Mouse (Mus musculus): ENCODE data around the gene Pax3. TPM values are rescaled to one million over a fixed set of nuclear protein-coding genes. Genes with fewer than 3 reads are reported as not detected.

The Pax3 gene
- polyA plus RNA-seq, 1 experiment from 2014 or later: 0.14 TPM

DNA sequence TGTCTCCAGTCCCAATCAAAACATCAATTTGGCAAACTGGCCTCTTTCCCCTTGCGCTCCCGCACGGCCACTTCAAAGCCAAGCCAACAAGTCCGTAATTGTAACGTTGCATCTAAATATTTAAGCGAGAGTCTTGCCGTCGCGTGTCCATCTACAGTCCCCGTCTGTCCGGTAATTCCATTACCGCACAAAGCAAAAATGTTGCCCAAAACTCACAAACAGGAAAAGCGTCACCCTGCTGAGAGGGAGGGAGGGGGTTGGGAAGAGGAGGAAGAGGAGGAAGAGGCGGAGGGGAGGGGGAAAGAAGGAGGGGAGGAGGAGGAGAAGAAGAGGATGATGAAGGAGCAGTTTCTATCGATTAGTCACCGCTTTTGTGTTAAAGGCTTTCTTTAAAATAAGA, 7.9 kb downstream of the Pax3 start:
- WGBS: under 1% methylated on average over 16 of the region's 16 CpGs
- peaks cover 100% of the 10 kb centered on the region for H3K27me3 ChIP-seq (ENCODE audit: control insufficient read depth, insufficient read depth, low read length)

DNA sequence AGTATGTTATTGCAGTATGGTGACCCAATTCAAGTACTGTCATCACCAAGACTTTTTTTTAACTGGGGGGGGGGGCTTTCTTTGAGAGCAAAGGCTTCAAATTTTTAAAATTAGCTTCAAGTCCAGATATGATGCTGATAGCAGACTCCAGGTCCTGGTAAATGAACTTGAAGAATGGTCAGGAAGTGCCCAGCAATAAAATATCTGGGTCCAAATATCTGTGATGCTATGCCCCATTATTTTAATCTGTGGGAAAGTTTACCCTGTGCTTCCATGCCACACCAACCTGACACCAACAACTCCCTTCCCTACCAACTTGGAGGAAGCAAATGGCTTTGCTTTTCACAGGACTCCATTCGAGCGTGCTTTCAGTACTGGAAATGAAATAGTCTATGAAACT, 8.6 kb downstream of the Pax3 start:
- Histone ChIP-seq H3K36me3 (ENCODE audit: control insufficient read depth, insufficient read depth, low read length) (no peaks in the 10 kb centered on the region), H3K27ac (ENCODE audit: low read depth, low read length) (no peak overlapping the region), H3K9ac (ENCODE audit: low read depth, low read length) (no peak overlapping the region), H3K27me3 (ENCODE audit: control insufficient read depth, insufficient read depth, low read length) (peaks cover 94% of the 10 kb centered on the region), H3K4me1 (ENCODE audit: control insufficient read depth, insufficient read depth, low read length) (peaks cover 2% of the 10 kb centered on the region; the same call in 1 of the 2 replicates), H3K4me2 (replicated peaks; ENCODE audit: low read depth, low read length) (no peak overlapping the region), H3K4me3 (ENCODE audit: low read length) (no peak overlapping the region), H3K9me3 (ENCODE audit: control insufficient read depth, low read length) (no peaks in the 10 kb centered on the region)
- 1% methylated on average over 2 of the region's 2 CpGs for WGBS
- ATAC-seq (ENCODE audit: low FRiP score, low TSS enrichment): no peak

More for the DNA sequence above, 7.9 kb downstream of the Pax3 start:
- no peak overlapping the region for H3K27ac ChIP-seq (ENCODE audit: low read depth, low read length)
- no peak for ATAC-seq (ENCODE audit: low FRiP score, low TSS enrichment)
- no peak overlapping the region for H3K9ac ChIP-seq (ENCODE audit: low read depth, low read length)
- H3K9me3 ChIP-seq (ENCODE audit: control insufficient read depth, low read length): no peaks in the 10 kb centered on the region
- H3K4me2 ChIP-seq (replicated peaks; ENCODE audit: low read depth, low read length): peak overlapping the region; percentile 39
- peaks cover 2% of the 10 kb centered on the region; the same call in 1 of the 2 replicates for H3K4me1 ChIP-seq (ENCODE audit: control insufficient read depth, insufficient read depth, low read length)
- H3K4me3 ChIP-seq (ENCODE audit: low read length): peak overlapping the region; percentile 22
- no peaks in the 10 kb centered on the region for H3K36me3 ChIP-seq (ENCODE audit: control insufficient read depth, insufficient read depth, low read length)

GRCm38 (mm10) chr1:78187788-78188173, 9.2 kb downstream of the Pax3 start:
- no peaks in the 10 kb centered on the region for H3K9me3 ChIP-seq (ENCODE audit: control insufficient read depth, low read length)
- no peak overlapping the region for H3K27ac ChIP-seq (ENCODE audit: low read depth, low read length)
- under 1% methylated on average over 6 of the region's 6 CpGs for WGBS
- peak; percentile 74 for ATAC-seq (ENCODE audit: low FRiP score, low TSS enrichment)
- no peak overlapping the region for H3K9ac ChIP-seq (ENCODE audit: low read depth, low read length)
- H3K4me2 ChIP-seq (replicated peaks; ENCODE audit: low read depth, low read length): no peak overlapping the region
- H3K27me3 ChIP-seq (ENCODE audit: control insufficient read depth, insufficient read depth, low read length): peaks cover 94% of the 10 kb centered on the region
- no peak overlapping the region for H3K4me3 ChIP-seq (ENCODE audit: low read length)
- H3K36me3 ChIP-seq (ENCODE audit: control insufficient read depth, insufficient read depth, low read length): no peaks in the 10 kb centered on the region
- H3K4me1 ChIP-seq (ENCODE audit: control insufficient read depth, insufficient read depth, low read length): peaks cover 2% of the 10 kb centered on the region; the same call in 1 of the 2 replicates

DNA sequence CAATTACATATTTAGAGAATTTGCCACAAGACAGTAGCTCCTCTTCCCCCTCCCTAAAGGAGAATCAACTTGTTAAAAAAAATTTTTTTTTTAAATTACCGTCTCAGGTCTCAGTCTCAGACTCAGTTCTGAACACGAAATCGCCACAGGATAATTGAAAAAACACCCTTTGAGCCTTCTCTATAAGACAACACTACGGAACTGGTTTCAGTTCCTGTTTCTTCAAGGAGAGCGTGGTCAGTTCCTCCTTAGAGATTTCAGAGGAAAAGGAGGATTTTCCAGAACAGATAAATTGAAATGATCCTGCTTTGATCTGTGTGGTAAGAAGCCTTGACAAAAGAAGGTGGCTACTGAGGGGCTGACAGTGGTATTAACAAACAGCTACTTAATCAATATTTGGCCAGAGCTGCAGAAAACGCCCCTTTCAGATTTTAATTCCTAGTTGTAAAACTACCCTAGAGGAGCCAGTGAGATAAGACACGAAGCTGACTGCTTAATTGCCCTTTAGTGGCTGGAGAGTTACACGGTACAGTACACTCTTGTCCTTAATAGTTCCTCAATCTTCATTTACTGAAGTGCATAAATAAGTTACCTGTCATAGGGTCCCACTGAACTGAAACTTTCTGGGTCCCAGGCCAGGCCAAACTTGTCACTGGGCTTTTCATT, 9.7 kb downstream of the Pax3 start:
- Histone ChIP-seq H3K27ac (ENCODE audit: low read depth, low read length) (no peak overlapping the region), H3K9me3 (ENCODE audit: control insufficient read depth, low read length) (no peaks in the 10 kb centered on the region), H3K4me3 (ENCODE audit: low read length) (no peak overlapping the region), H3K27me3 (ENCODE audit: control insufficient read depth, insufficient read depth, low read length) (peaks cover 94% of the 10 kb centered on the region), H3K4me1 (ENCODE audit: control insufficient read depth, insufficient read depth, low read length) (peaks cover 2% of the 10 kb centered on the region; the same call in 1 of the 2 replicates), H3K4me2 (replicated peaks; ENCODE audit: low read depth, low read length) (no peak overlapping the region), H3K9ac (ENCODE audit: low read depth, low read length) (no peak overlapping the region), H3K36me3 (ENCODE audit: control insufficient read depth, insufficient read depth, low read length) (no peaks in the 10 kb centered on the region)
- 3% methylated on average over 8 of the region's 8 CpGs for WGBS
- peak; percentile 82 for ATAC-seq (ENCODE audit: low FRiP score, low TSS enrichment)

- no peaks in the 10 kb centered on the region for H3K9me3 ChIP-seq (ENCODE audit: control insufficient read depth, low read length)
- no peaks in the 10 kb centered on the region for H3K36me3 ChIP-seq (ENCODE audit: control insufficient read depth, insufficient read depth, low read length)
- ATAC-seq (ENCODE audit: low FRiP score, low TSS enrichment): no peak
- WGBS: 51% methylated on average over 5 of the region's 5 CpGs
- no peak overlapping the region for H3K9ac ChIP-seq (ENCODE audit: low read depth, low read length)
- H3K27me3 ChIP-seq (ENCODE audit: control insufficient read depth, insufficient read depth, low read length): peaks cover 88% of the 10 kb centered on the region
- no peak overlapping the region for H3K4me3 ChIP-seq (ENCODE audit: low read length)
- H3K4me1 ChIP-seq (ENCODE audit: control insufficient read depth, insufficient read depth, low read length): no peaks in the 10 kb centered on the region
- H3K4me2 ChIP-seq (replicated peaks; ENCODE audit: low read depth, low read length): no peak overlapping the region
- H3K27ac ChIP-seq (ENCODE audit: low read depth, low read length): no peak overlapping the region
These were observed 14.0 kb downstream of the Pax3 start for GRCm38 (mm10) chr1:78182954-78183353.

DNA sequence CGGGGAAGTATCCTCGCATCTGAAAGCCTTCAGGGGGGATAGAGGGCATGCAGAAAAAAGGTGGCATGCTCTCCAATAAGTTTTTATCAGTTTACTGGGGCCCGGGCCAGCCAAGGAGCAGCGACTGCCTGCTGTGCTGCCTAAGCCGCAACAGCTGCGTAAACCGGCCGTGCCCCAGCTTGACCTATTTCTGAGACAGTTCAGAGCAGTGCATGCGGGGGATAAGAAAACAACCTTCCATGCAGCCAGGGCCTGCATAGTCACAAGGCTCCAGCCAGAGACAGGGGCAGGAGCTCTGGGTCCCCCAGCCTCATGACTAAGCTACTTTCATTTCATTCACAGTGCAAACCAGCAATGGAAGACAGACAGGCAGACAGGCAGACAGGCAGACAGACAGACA, 15.1 kb downstream of the Pax3 start:
- Histone ChIP-seq H3K9me3 (ENCODE audit: control insufficient read depth, low read length) (no peaks in the 10 kb centered on the region), H3K27me3 (ENCODE audit: control insufficient read depth, insufficient read depth, low read length) (peaks cover 84% of the 10 kb centered on the region), H3K9ac (ENCODE audit: low read depth, low read length) (no peak overlapping the region), H3K4me2 (replicated peaks; ENCODE audit: low read depth, low read length) (no peak overlapping the region), H3K27ac (ENCODE audit: low read depth, low read length) (no peak overlapping the region), H3K36me3 (ENCODE audit: control insufficient read depth, insufficient read depth, low read length) (no peaks in the 10 kb centered on the region), H3K4me1 (ENCODE audit: control insufficient read depth, insufficient read depth, low read length) (no peaks in the 10 kb centered on the region), H3K4me3 (ENCODE audit: low read length) (no peak overlapping the region)
- ATAC-seq (ENCODE audit: low FRiP score, low TSS enrichment): no peak
- 9% methylated on average over 9 of the region's 9 CpGs for WGBS

- H3K9ac ChIP-seq (ENCODE audit: low read depth, low read length): no peak overlapping the region
- ATAC-seq (ENCODE audit: low FRiP score, low TSS enrichment): no peak
- H3K4me3 ChIP-seq (ENCODE audit: low read length): no peak overlapping the region
- H3K27me3 ChIP-seq (ENCODE audit: control insufficient read depth, insufficient read depth, low read length): peaks cover 80% of the 10 kb centered on the region
- no peaks in the 10 kb centered on the region for H3K9me3 ChIP-seq (ENCODE audit: control insufficient read depth, low read length)
- H3K27ac ChIP-seq (ENCODE audit: low read depth, low read length): no peak overlapping the region
- WGBS: 42% methylated on average over 6 of the region's 6 CpGs
- H3K4me2 ChIP-seq (replicated peaks; ENCODE audit: low read depth, low read length): no peak overlapping the region
- H3K4me1 ChIP-seq (ENCODE audit: control insufficient read depth, insufficient read depth, low read length): no peaks in the 10 kb centered on the region
- H3K36me3 ChIP-seq (ENCODE audit: control insufficient read depth, insufficient read depth, low read length): no peaks in the 10 kb centered on the region
These were observed 24.6 kb downstream of the Pax3 start for GRCm38 (mm10) chr1:78172334-78172733.

- Histone ChIP-seq H3K9ac (ENCODE audit: low read depth, low read length) (no peak overlapping the region), H3K27me3 (ENCODE audit: control insufficient read depth, insufficient read depth, low read length) (peaks cover 80% of the 10 kb centered on the region), H3K9me3 (ENCODE audit: control insufficient read depth, low read length) (no peaks in the 10 kb centered on the region), H3K4me3 (ENCODE audit: low read length) (no peak overlapping the region), H3K27ac (ENCODE audit: low read depth, low read length) (no peak overlapping the region), H3K36me3 (ENCODE audit: control insufficient read depth, insufficient read depth, low read length) (no peaks in the 10 kb centered on the region), H3K4me2 (replicated peaks; ENCODE audit: low read depth, low read length) (no peak overlapping the region), H3K4me1 (ENCODE audit: control insufficient read depth, insufficient read depth, low read length) (no peaks in the 10 kb centered on the region)
- no peak for ATAC-seq (ENCODE audit: low FRiP score, low TSS enrichment)
- WGBS: 37% methylated on average over 1 of the region's 1 CpGs
These were observed 25.3 kb downstream of the Pax3 start for GRCm38 (mm10) chr1:78171671-78172070.

GRCm38 (mm10) chr1:78170771-78171170, 26.2 kb downstream of the Pax3 start:
- H3K4me2 ChIP-seq (replicated peaks; ENCODE audit: low read depth, low read length): no peak overlapping the region
- no peak for ATAC-seq (ENCODE audit: low FRiP score, low TSS enrichment)
- no peak overlapping the region for H3K4me3 ChIP-seq (ENCODE audit: low read length)
- no peaks in the 10 kb centered on the region for H3K36me3 ChIP-seq (ENCODE audit: control insufficient read depth, insufficient read depth, low read length)
- H3K4me1 ChIP-seq (ENCODE audit: control insufficient read depth, insufficient read depth, low read length): no peaks in the 10 kb centered on the region
- WGBS: 51% methylated on average over 9 of the region's 9 CpGs
- H3K9me3 ChIP-seq (ENCODE audit: control insufficient read depth, low read length): no peaks in the 10 kb centered on the region
- H3K9ac ChIP-seq (ENCODE audit: low read depth, low read length): no peak overlapping the region
- H3K27me3 ChIP-seq (ENCODE audit: control insufficient read depth, insufficient read depth, low read length): peaks cover 79% of the 10 kb centered on the region
- no peak overlapping the region for H3K27ac ChIP-seq (ENCODE audit: low read depth, low read length)
